Mouse (Mus musculus): ENCODE data around the gene Mad2l2. TPM values are rescaled to one million over a fixed set of nuclear protein-coding genes. Genes with fewer than 3 reads are reported as not detected.
A peak's percentile ranks its signal among the peaks of the same experiment; 100 is the strongest.

Gene Mad2l2
- polyA plus RNA-seq, 1 experiment from 2014 or later: 89.9 TPM

- 85% methylated on average over 5 of the region's 5 CpGs for WGBS
- Histone ChIP-seq H3K9me3 (replicated peaks) (no peaks in the 10 kb centered on the region), H3K4me3 (no peak overlapping the region), H3K27me3 (no peaks in the 10 kb centered on the region), H3K4me1 (peaks cover 22% of the 10 kb centered on the region), H3K4me2 (replicated peaks) (no peak overlapping the region), H3K9ac (no peak overlapping the region), H3K27ac (peak overlapping the region; percentile 18; the same call in 1 of the 2 replicates), H3K36me3 (peaks cover 45% of the 10 kb centered on the region)
- ATAC-seq (ENCODE audit: low FRiP score): no peak
These were observed 22.4 kb downstream of the Mad2l2 start for GRCm38 (mm10) chr4:148152547-148152946.

- H3K36me3 ChIP-seq: peaks cover 46% of the 10 kb centered on the region
These were observed 23.8 kb downstream of the Mad2l2 start for GRCm38 (mm10) chr4:148154006-148154405.

DNA sequence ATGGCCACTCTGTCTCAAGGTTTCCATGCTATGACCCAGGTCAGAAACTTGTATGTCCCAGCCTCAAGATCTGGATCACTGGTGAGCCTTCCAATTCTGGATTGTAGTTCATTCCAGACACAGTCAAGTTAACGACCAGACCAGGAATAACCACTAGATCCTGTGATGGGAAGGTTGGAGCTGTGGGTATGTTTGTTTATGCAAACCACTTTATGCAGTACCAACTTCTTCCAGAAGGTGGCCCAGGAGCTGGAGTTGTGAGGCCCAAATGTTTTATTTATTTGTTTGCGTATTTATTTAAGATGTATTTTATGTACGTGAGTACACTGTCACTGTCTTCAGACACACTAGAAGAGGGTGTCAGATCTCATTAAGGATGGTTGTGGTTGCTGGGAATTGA, 24.8 kb downstream of the Mad2l2 start:
- Histone ChIP-seq H3K36me3 (peaks cover 44% of the 10 kb centered on the region), H3K4me3 (no peak overlapping the region), H3K4me1 (peaks cover 30% of the 10 kb centered on the region), H3K27me3 (no peaks in the 10 kb centered on the region), H3K9me3 (replicated peaks) (no peaks in the 10 kb centered on the region), H3K27ac (no peak overlapping the region), H3K9ac (no peak overlapping the region), H3K4me2 (replicated peaks) (no peak overlapping the region)
- WGBS: 59% methylated on average over 3 of the region's 3 CpGs
- ATAC-seq (ENCODE audit: low FRiP score): no peak

More at GRCm38 (mm10) chr4:148154006-148154405, 23.8 kb downstream of the Mad2l2 start:
- Histone ChIP-seq H3K9me3 (replicated peaks) (no peaks in the 10 kb centered on the region), H3K4me2 (replicated peaks) (no peak overlapping the region), H3K27me3 (no peaks in the 10 kb centered on the region), H3K9ac (no peak overlapping the region), H3K4me1 (peaks cover 32% of the 10 kb centered on the region), H3K4me3 (no peak overlapping the region), H3K27ac (no peak overlapping the region)
- ATAC-seq (ENCODE audit: low FRiP score): no peak
- WGBS: 94% methylated on average over 4 of the region's 4 CpGs

GRCm38 (mm10) chr4:148158436-148159348, 28.5 kb downstream of the Mad2l2 start:
- WGBS: 21% methylated on average over 27 of the region's 27 CpGs
- Histone ChIP-seq H3K9me3 (replicated peaks) (no peaks in the 10 kb centered on the region), H3K4me1 (peaks cover 39% of the 10 kb centered on the region), H3K4me3 (peak overlapping the region; percentile 70), H3K9ac (peak overlapping the region; percentile 92), H3K4me2 (replicated peaks) (peak overlapping the region; percentile 95), H3K27me3 (peaks cover 35% of the 10 kb centered on the region), H3K36me3 (peaks cover 34% of the 10 kb centered on the region), H3K27ac (peak overlapping the region; percentile 95)
- ATAC-seq (ENCODE audit: low FRiP score): peak; percentile 29

GRCm38 (mm10) chr4:148159544-148160435, 29.6 kb downstream of the Mad2l2 start:
- Histone ChIP-seq H3K4me1 (peaks cover 49% of the 10 kb centered on the region), H3K9me3 (replicated peaks) (no peaks in the 10 kb centered on the region), H3K4me3 (peak overlapping the region; percentile 70), H3K27me3 (peaks cover 46% of the 10 kb centered on the region), H3K4me2 (replicated peaks) (peak overlapping the region; percentile 95), H3K27ac (peak overlapping the region; percentile 95), H3K36me3 (peaks cover 30% of the 10 kb centered on the region), H3K9ac (peak overlapping the region; percentile 92)
- 1% methylated on average over 48 of the region's 55 CpGs for WGBS
- peak; percentile 93 for ATAC-seq (ENCODE audit: low FRiP score)

GRCm38 (mm10) chr4:148160436-148161390, 30.5 kb downstream of the Mad2l2 start, which contains the start of the genes Fbxo44 and Fbxo2:
Fbxo44 (minus strand) TSS chr4:148160482.
Fbxo2 (plus strand) TSS chr4:148160621.
- peak within 1 kb of the TSS; percentile 92 for H3K9ac ChIP-seq
- H3K4me2 ChIP-seq (replicated peaks): peak within 1 kb of the TSS; percentile 95
- peaks cover 55% of the 10 kb centered on the region for H3K27me3 ChIP-seq
- H3K9me3 ChIP-seq (replicated peaks): no peaks in the 10 kb centered on the region
- peak within 1 kb of the TSS; percentile 95 for H3K27ac ChIP-seq
- WGBS: 2% methylated on average over 43 of the region's 43 CpGs
- peaks cover 24% of the 10 kb centered on the region for H3K36me3 ChIP-seq
- ATAC-seq (ENCODE audit: low FRiP score): no peak
- H3K4me3 ChIP-seq: peak within 1 kb of the TSS; percentile 70
- H3K4me1 ChIP-seq: peaks cover 53% of the 10 kb centered on the region

GRCm38 (mm10) chr4:148164002-148164439, 33.8 kb downstream of the Mad2l2 start:
- no peak for ATAC-seq (ENCODE audit: low FRiP score)
- Histone ChIP-seq H3K36me3 (no peaks in the 10 kb centered on the region), H3K4me2 (replicated peaks) (peak overlapping the region; percentile 50), H3K27me3 (peaks cover 74% of the 10 kb centered on the region), H3K4me1 (peaks cover 46% of the 10 kb centered on the region), H3K9me3 (replicated peaks) (no peaks in the 10 kb centered on the region), H3K4me3 (peak overlapping the region; percentile 27), H3K9ac (0 out of 2 replicates have a peak overlapping the region, but pooled peaks have one; percentile 43), H3K27ac (no peak overlapping the region)
- WGBS: under 1% methylated on average over 29 of the region's 29 CpGs

DNA sequence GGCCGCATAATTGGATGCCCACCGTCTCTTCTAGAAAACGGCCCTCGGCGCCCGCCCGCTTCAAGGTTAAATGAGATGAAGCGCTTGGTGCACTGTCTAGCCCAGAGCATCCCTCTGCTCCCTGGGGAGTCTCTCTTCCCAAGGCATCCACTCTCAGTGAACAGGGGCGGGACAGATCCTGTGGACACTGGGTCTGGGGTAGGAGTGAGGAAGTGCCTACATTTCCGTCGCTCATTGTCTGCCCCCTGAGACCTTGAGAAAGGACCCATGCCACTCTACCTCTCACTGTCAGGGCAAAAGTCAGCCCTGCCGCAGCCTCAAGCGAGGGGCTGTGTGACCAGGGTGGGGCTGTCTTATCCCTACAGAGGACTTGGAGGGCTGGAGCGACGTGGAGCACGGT, 34.3 kb downstream of the Mad2l2 start:
- Histone ChIP-seq H3K9ac (no peak overlapping the region), H3K27ac (no peak overlapping the region), H3K4me3 (peak overlapping the region; percentile 27), H3K4me1 (peaks cover 45% of the 10 kb centered on the region), H3K36me3 (no peaks in the 10 kb centered on the region), H3K4me2 (replicated peaks) (peak overlapping the region; percentile 50), H3K27me3 (peaks cover 76% of the 10 kb centered on the region), H3K9me3 (replicated peaks) (no peaks in the 10 kb centered on the region)
- under 1% methylated on average over 16 of the region's 16 CpGs for WGBS
- ATAC-seq (ENCODE audit: low FRiP score): no peak

GRCm38 (mm10) chr4:148165551-148165950, 35.4 kb downstream of the Mad2l2 start:
- no peaks in the 10 kb centered on the region for H3K9me3 ChIP-seq (replicated peaks)
- no peak overlapping the region for H3K27ac ChIP-seq
- no peak overlapping the region for H3K9ac ChIP-seq
- H3K27me3 ChIP-seq: peaks cover 82% of the 10 kb centered on the region
- no peak overlapping the region for H3K4me2 ChIP-seq (replicated peaks)
- 7% methylated on average over 17 of the region's 17 CpGs for WGBS
- no peak for ATAC-seq (ENCODE audit: low FRiP score)
- no peaks in the 10 kb centered on the region for H3K36me3 ChIP-seq
- H3K4me1 ChIP-seq: peaks cover 41% of the 10 kb centered on the region
- H3K4me3 ChIP-seq: no peak overlapping the region

- Histone ChIP-seq H3K36me3 (no peaks in the 10 kb centered on the region), H3K27ac (no peak overlapping the region), H3K27me3 (peaks cover 78% of the 10 kb centered on the region), H3K4me3 (no peak overlapping the region), H3K4me1 (peaks cover 32% of the 10 kb centered on the region), H3K9me3 (replicated peaks) (no peaks in the 10 kb centered on the region), H3K4me2 (replicated peaks) (peak overlapping the region; percentile 29), H3K9ac (peak overlapping the region; percentile 38)
- 2% methylated on average over 10 of the region's 10 CpGs for WGBS
- peak; percentile 32; the same call in 1 of the 2 replicates for ATAC-seq (ENCODE audit: low FRiP score)
These were observed 36.2 kb downstream of the Mad2l2 start for GRCm38 (mm10) chr4:148166431-148166830.

GRCm38 (mm10) chr4:148166986-148167385, 36.8 kb downstream of the Mad2l2 start:
- ATAC-seq (ENCODE audit: low FRiP score): no peak
- Histone ChIP-seq H3K27ac (no peak overlapping the region), H3K4me3 (no peak overlapping the region)

More at GRCm38 (mm10) chr4:148166986-148167385, 36.8 kb downstream of the Mad2l2 start:
- peak overlapping the region; percentile 38; the same call in 1 of the 2 replicates for H3K9ac ChIP-seq
- H3K9me3 ChIP-seq (replicated peaks): no peaks in the 10 kb centered on the region
- peaks cover 31% of the 10 kb centered on the region for H3K4me1 ChIP-seq
- H3K4me2 ChIP-seq (replicated peaks): peak overlapping the region; percentile 29
- WGBS: 18% methylated on average over 4 of the region's 4 CpGs
- H3K36me3 ChIP-seq: no peaks in the 10 kb centered on the region
- H3K27me3 ChIP-seq: peaks cover 77% of the 10 kb centered on the region

Data from hindbrain, embryonic 12.5 days (tissue).